Mouse (Mus musculus): ENCODE measurements around the gene Zfp568. TPM values are rescaled to one million over a fixed set of nuclear protein-coding genes. Genes with fewer than 3 reads are reported as not detected.

Zfp568 gene
- total and polyA plus RNA-seq, 2 experiments from 2014 or later, result 2.1 to 7.3 TPM

- no peaks in the 10 kb centered on the region for H3K9me3 ChIP-seq (ENCODE audit: low read length)
- H3K4me3 ChIP-seq (ENCODE audit: low read depth, low read length), result no peak overlapping the region
- no peak for DNase-seq
- TF ChIP-seq CTCF (IDR thresholded peaks at IDR 0.05; ENCODE audit: low read depth), result no peak
- H3K27me3 ChIP-seq (ENCODE audit: insufficient read depth, low read length), result no peaks in the 10 kb centered on the region
- WGBS, result 92% methylated on average over 8 of the region's 8 CpGs
- H3K27ac ChIP-seq (ENCODE audit: low read depth, low read length), result no peak overlapping the region
- H3K4me2 ChIP-seq (ENCODE audit: low read depth), result no peak overlapping the region
- no peak for ATAC-seq
- H3K4me1 ChIP-seq (ENCODE audit: insufficient read depth), result peaks cover 11% of the 10 kb centered on the region; the same call in 1 of the 2 replicates
- H3K36me3 ChIP-seq (ENCODE audit: insufficient read depth), result peaks cover 11% of the 10 kb centered on the region
- H3K9ac ChIP-seq, result no peak overlapping the region
Observed at GRCm38 (mm10) chr7:29986101-29986500, 2.3 kb downstream of the Zfp568 start.

- Histone ChIP-seq H3K27me3 (ENCODE audit: insufficient read depth, low read length) (no peaks in the 10 kb centered on the region), H3K36me3 (ENCODE audit: insufficient read depth) (peaks cover 20% of the 10 kb centered on the region)
- 92% methylated on average over 5 of the region's 5 CpGs for WGBS
Observed at GRCm38 (mm10) chr7:29987551-29987950, 3.8 kb downstream of the Zfp568 start.

GRCm38 (mm10) chr7:29989031-29989430, 5.3 kb downstream of the Zfp568 start:
- Histone ChIP-seq H3K4me2 (ENCODE audit: low read depth) (no peak overlapping the region), H3K9me3 (ENCODE audit: low read length) (no peaks in the 10 kb centered on the region), H3K4me1 (ENCODE audit: insufficient read depth) (0 out of 2 replicates have a peak, but pooled peaks cover 6% of the 10 kb centered on the region), H3K27ac (ENCODE audit: low read depth, low read length) (no peak overlapping the region), H3K27me3 (ENCODE audit: insufficient read depth, low read length) (no peaks in the 10 kb centered on the region), H3K4me3 (ENCODE audit: low read depth, low read length) (no peak overlapping the region), H3K36me3 (ENCODE audit: insufficient read depth) (peaks cover 24% of the 10 kb centered on the region), H3K9ac (no peak overlapping the region)
- ATAC-seq (no peak), DNase-seq (no peak)
- TF ChIP-seq CTCF (IDR thresholded peaks at IDR 0.05; ENCODE audit: low read depth), result no peak
- 89% methylated on average over 11 of the region's 11 CpGs for WGBS

More at GRCm38 (mm10) chr7:29987551-29987950, 3.8 kb downstream of the Zfp568 start:
- Histone ChIP-seq H3K4me1 (ENCODE audit: insufficient read depth) (peaks cover 11% of the 10 kb centered on the region; the same call in 1 of the 2 replicates), H3K9ac (no peak overlapping the region), H3K4me2 (ENCODE audit: low read depth) (no peak overlapping the region), H3K27ac (ENCODE audit: low read depth, low read length) (no peak overlapping the region), H3K4me3 (ENCODE audit: low read depth, low read length) (no peak overlapping the region), H3K9me3 (ENCODE audit: low read length) (no peaks in the 10 kb centered on the region)
- no peak for DNase-seq
- ATAC-seq, result no peak
- no peak for TF ChIP-seq CTCF (IDR thresholded peaks at IDR 0.05; ENCODE audit: low read depth)

- Histone ChIP-seq H3K27me3 (ENCODE audit: insufficient read depth, low read length) (no peaks in the 10 kb centered on the region), H3K4me1 (ENCODE audit: insufficient read depth) (no peaks in the 10 kb centered on the region), H3K4me2 (ENCODE audit: low read depth) (no peak overlapping the region), H3K9ac (no peak overlapping the region), H3K4me3 (ENCODE audit: low read depth, low read length) (no peak overlapping the region), H3K9me3 (ENCODE audit: low read length) (no peaks in the 10 kb centered on the region), H3K36me3 (ENCODE audit: insufficient read depth) (peaks cover 26% of the 10 kb centered on the region), H3K27ac (ENCODE audit: low read depth, low read length) (no peak overlapping the region)
- WGBS, result 98% methylated on average over 8 of the region's 8 CpGs
- DNase-seq, result no peak
- TF ChIP-seq CTCF (IDR thresholded peaks at IDR 0.05; ENCODE audit: low read depth), result no peak
- no peak for ATAC-seq
Observed at GRCm38 (mm10) chr7:29992698-29993097, 8.9 kb downstream of the Zfp568 start.

GRCm38 (mm10) chr7:29993340-29993739, 9.6 kb downstream of the Zfp568 start:
- WGBS, result 98% methylated on average over 9 of the region's 9 CpGs
- ATAC-seq (no peak), DNase-seq (no peak)
- Histone ChIP-seq H3K27me3 (ENCODE audit: insufficient read depth, low read length) (no peaks in the 10 kb centered on the region), H3K9ac (no peak overlapping the region), H3K36me3 (ENCODE audit: insufficient read depth) (peaks cover 33% of the 10 kb centered on the region), H3K9me3 (ENCODE audit: low read length) (no peaks in the 10 kb centered on the region), H3K27ac (ENCODE audit: low read depth, low read length) (no peak overlapping the region), H3K4me3 (ENCODE audit: low read depth, low read length) (no peak overlapping the region), H3K4me2 (ENCODE audit: low read depth) (no peak overlapping the region), H3K4me1 (ENCODE audit: insufficient read depth) (no peaks in the 10 kb centered on the region)
- TF ChIP-seq CTCF (IDR thresholded peaks at IDR 0.05; ENCODE audit: low read depth), result no peak

GRCm38 (mm10) chr7:29995134-29995533, 11.4 kb downstream of the Zfp568 start:
- no peak overlapping the region for H3K27ac ChIP-seq (ENCODE audit: low read depth, low read length)
- no peak overlapping the region for H3K9ac ChIP-seq
- DNase-seq, result no peak
- no peak for ATAC-seq
- H3K4me1 ChIP-seq (ENCODE audit: insufficient read depth), result no peaks in the 10 kb centered on the region
- TF ChIP-seq CTCF (IDR thresholded peaks at IDR 0.05; ENCODE audit: low read depth), result no peak
- no peak overlapping the region for H3K4me3 ChIP-seq (ENCODE audit: low read depth, low read length)
- no peak overlapping the region for H3K4me2 ChIP-seq (ENCODE audit: low read depth)
- no peaks in the 10 kb centered on the region for H3K27me3 ChIP-seq (ENCODE audit: insufficient read depth, low read length)
- H3K9me3 ChIP-seq (ENCODE audit: low read length), result no peaks in the 10 kb centered on the region
- WGBS, result 92% methylated on average over 8 of the region's 8 CpGs
- H3K36me3 ChIP-seq (ENCODE audit: insufficient read depth), result peaks cover 32% of the 10 kb centered on the region

GRCm38 (mm10) chr7:30000601-30001000, 16.8 kb downstream of the Zfp568 start:
- no peak overlapping the region for H3K9ac ChIP-seq

More at GRCm38 (mm10) chr7:30000601-30001000, 16.8 kb downstream of the Zfp568 start:
- peaks cover 22% of the 10 kb centered on the region for H3K36me3 ChIP-seq (ENCODE audit: insufficient read depth)
- TF ChIP-seq CTCF (IDR thresholded peaks at IDR 0.05; ENCODE audit: low read depth), result no peak
- H3K4me3 ChIP-seq (ENCODE audit: low read depth, low read length), result no peak overlapping the region
- no peak overlapping the region for H3K4me2 ChIP-seq (ENCODE audit: low read depth)
- H3K9me3 ChIP-seq (ENCODE audit: low read length), result no peaks in the 10 kb centered on the region
- ATAC-seq (no peak), DNase-seq (no peak)
- H3K27ac ChIP-seq (ENCODE audit: low read depth, low read length), result no peak overlapping the region
- 88% methylated on average over 5 of the region's 5 CpGs for WGBS
- H3K27me3 ChIP-seq (ENCODE audit: insufficient read depth, low read length), result no peaks in the 10 kb centered on the region
- no peaks in the 10 kb centered on the region for H3K4me1 ChIP-seq (ENCODE audit: insufficient read depth)
